Mouse (Mus musculus) spleen, adult 2 months (tissue): ENCODE measurements around the gene Pdzph1.

ENCODE experiments used
- CTCF ChIP-seq: fragments of 200-500 bp; IDR thresholded peaks from 2 replicates; pipeline ENCODE4 v1.5.1; 2011; ENCODE audit warnings: mild to moderate bottlenecking, inconsistent platforms; ENCODE audit not compliant: insufficient read depth, insufficient read length, insufficient replicate concordance; ENCODE audit errors: extremely low read depth
- POLR2A ChIP-seq: fragments of 200-500 bp; IDR thresholded peaks from 2 replicates; pipeline ENCODE4 v1.6.1; 2011; ENCODE audit warnings: low read depth, low read length, inconsistent platforms

GRCm38 (mm10) chr17:59011546-59012307 is 20.6 kb upstream of the Pdzph1 start:
- TF ChIP-seq CTCF (no peak), POLR2A (no peak)
